Mouse (Mus musculus) lung, postnatal 0 days (tissue): Measurements from ENCODE around the gene Plcxd3. TPM values are rescaled to one million over a fixed set of nuclear protein-coding genes. Genes with fewer than 3 reads are reported as not detected.

ENCODE experiments used
- ATAC-seq: fragments of 200-750 bp; cut with Nextera tagmentation; 2 replicates; pipeline ENCODE4 v1.8.0; 2017; ENCODE audit warnings: moderate library complexity
- DNase-seq: peaks from one replicate; pipeline ENCODE4 v3.0.0-alpha.2; 2016; ENCODE audit warnings: low spot score
- H3K27ac ChIP-seq: fragments of 300-500 bp; sonication (generic); 2 replicates; pipeline ENCODE4 v1.5.1; 2014; ENCODE audit warnings: antibody characterized with exemption, mild to moderate bottlenecking, low read length, mixed read lengths
- H3K27me3 ChIP-seq: fragments of 300-500 bp; sonication (generic); replicated peaks from 2 replicates; pipeline ENCODE4 v1.6.1; 2014; ENCODE audit warnings: low read length, mixed read lengths; ENCODE audit not compliant: insufficient read depth
- H3K36me3 ChIP-seq: fragments of 300-500 bp; sonication (generic); 2 replicates; pipeline ENCODE4 v1.6.1; 2014; ENCODE audit warnings: low read length, mixed read lengths; ENCODE audit not compliant: insufficient read depth
- H3K4me1 ChIP-seq: fragments of 300-500 bp; sonication (generic); 2 replicates; pipeline ENCODE4 v1.6.1; 2014; ENCODE audit warnings: antibody characterized with exemption, low read depth, low read length, mixed read lengths; ENCODE audit not compliant: insufficient read depth
- H3K4me2 ChIP-seq: fragments of 300-500 bp; sonication (generic); replicated peaks from 2 replicates; pipeline ENCODE4 v1.6.1; 2014; ENCODE audit warnings: low read depth, mild to moderate bottlenecking, low read length, moderate library complexity, mixed read lengths
- H3K4me3 ChIP-seq: fragments of 300-500 bp; sonication (generic); 2 replicates; pipeline ENCODE4 v1.5.1; 2014; ENCODE audit warnings: low read depth, low read length
- H3K9ac ChIP-seq: fragments of 300-500 bp; sonication (generic); replicated peaks from 2 replicates; pipeline ENCODE4 v1.6.1; 2014; ENCODE audit warnings: low read depth, mild to moderate bottlenecking
- H3K9me3 ChIP-seq: fragments of 300-500 bp; sonication (generic); 2 replicates; pipeline ENCODE4 v1.6.1; 2016; ENCODE audit warnings: low read length, mixed read lengths
- CTCF ChIP-seq: IDR thresholded peaks from 2 replicates; pipeline ENCODE4 v1.5.1; 2016; ENCODE audit warnings: antibody characterized with exemption, mild to moderate bottlenecking
- EP300 ChIP-seq: IDR thresholded peaks from 2 replicates; pipeline ENCODE4 v1.6.1; 2016; ENCODE audit warnings: antibody characterized with exemption, mild to moderate bottlenecking, control low read depth
- WGBS: fragments of 180-500 bp; shearing (Covaris S2); extraction: QIAGEN DNeasy Blood & Tissue Kit; methylation state at CpG from one replicate; pipeline ENCODE4 v1.1.7; 2014; 5-methylcytosine and 5-hydroxymethylcytosine counted together
- polyA plus RNA-seq: library from polyadenylated mRNA; unstranded; fragments of >200 nt; fragmentation: Nextera tagmentation; extraction: Ambion mirVana; gene quantifications from 2 replicates; pipeline ENCODE4 v1.2.1, GENCODE M21; 2015

Plcxd3 gene
- polyA plus RNA-seq, 1 experiment from 2014 or later, result 0.41 TPM

GRCm38 (mm10) chr15:4605630-4606029 lies 230.3 kb downstream of the Plcxd3 start:
- TF ChIP-seq EP300 (no peak), CTCF (no peak)
- no peak overlapping the region for H3K27ac ChIP-seq
- H3K4me3 ChIP-seq, result no peak overlapping the region
- 54% methylated on average over 6 of the region's 6 CpGs for WGBS
- no peaks in the 10 kb centered on the region for H3K36me3 ChIP-seq
- DNase-seq, result peak; percentile 48
- no peak overlapping the region for H3K9ac ChIP-seq
- H3K9me3 ChIP-seq, result no peaks in the 10 kb centered on the region
- ATAC-seq, result no peak
- H3K4me2 ChIP-seq, result no peak overlapping the region
- H3K4me1 ChIP-seq, result no peaks in the 10 kb centered on the region
- H3K27me3 ChIP-seq, result no peaks in the 10 kb centered on the region
